In the genomic region with DNA sequence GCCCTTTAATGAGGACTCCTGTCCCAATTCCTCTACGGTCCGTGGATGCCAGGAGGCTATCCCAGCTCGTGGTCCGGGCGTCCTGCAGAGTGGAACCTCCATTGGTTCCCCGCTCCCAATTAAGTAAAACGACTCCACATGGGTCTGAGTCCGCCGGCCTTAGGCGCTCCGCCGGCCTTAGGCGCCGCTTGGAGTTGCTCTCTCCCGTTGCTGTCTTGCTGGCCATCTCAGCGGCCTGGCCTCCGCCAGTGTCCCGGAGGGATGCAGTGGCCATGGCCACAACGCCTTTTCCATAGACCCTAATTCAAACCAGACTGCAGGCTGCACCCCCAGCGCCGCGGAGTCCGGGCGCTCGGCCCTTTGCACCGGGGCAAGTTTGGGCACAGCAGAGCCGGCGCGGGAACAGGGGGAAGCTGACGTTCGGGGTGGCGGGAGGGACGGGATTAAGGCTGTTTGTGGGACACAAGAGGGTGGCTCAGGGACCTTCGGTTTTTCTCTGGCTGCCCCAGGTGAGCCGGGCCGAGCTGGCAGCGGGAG, we compare ENCODE assay signal across 8 mouse cellular contexts. TPM values are rescaled to one million over a fixed set of nuclear protein-coding genes. Genes with fewer than 3 reads are reported as not detected.
DNase-seq lines count a peak whose midpoint lies in the region; ATAC-seq and TF ChIP-seq lines count a peak whose summit lies in the region.

No protein-coding gene starts in this region.

- peaks cover 13% of the 10 kb centered on the region for H3K27me3 ChIP-seq in CH12.LX (replicated peaks)
- no peaks in the 10 kb centered on the region for H3K27me3 ChIP-seq in embryonic facial prominence, embryonic 13.5 days
- no peaks in the 10 kb centered on the region for H3K27me3 ChIP-seq in hindbrain, embryonic 10.5 days (ENCODE audit: insufficient read depth, poor library complexity, severe bottlenecking)

- no peaks in the 10 kb centered on the region for H3K36me3 ChIP-seq in CH12.LX (replicated peaks in 1 of 2; ENCODE audit: control insufficient read depth in 1 of 2, insufficient read depth in 1 of 2, low read length in 1 of 2)
- H3K36me3 ChIP-seq in embryonic facial prominence, embryonic 13.5 days, result no peaks in the 10 kb centered on the region
- H3K36me3 ChIP-seq in hindbrain, embryonic 10.5 days, result no peaks in the 10 kb centered on the region

- peak; percentile 11 to 67 for DNase-seq in heart, adult 18-20 months
- no peak for DNase-seq in heart, adult 8-10 months (ENCODE audit: low spot score)
- no peak for DNase-seq in CH12.LX (ENCODE audit: extremely low read depth)
- peak; percentile 82 for DNase-seq in hindbrain, embryonic 10.5 days (ENCODE audit: low spot score)
- no peak for DNase-seq in layer of hippocampus, postnatal 36 days
- DNase-seq in thymus, postnatal 10 days (ENCODE audit: low spot score in 2 of 2), result no peak

- no peak for TF ChIP-seq RAD21 in CH12.LX (IDR thresholded peaks at IDR 0.05; ENCODE audit: low read depth, low read length)

- no peak for TF ChIP-seq CTCF in CH12.LX (conservative IDR thresholded peaks at IDR 0.05 in 1 of 2, IDR thresholded peaks at IDR 0.05 in 1 of 2; ENCODE audit: low read depth in 2 of 2, low read length in 2 of 2)

- in situ Hi-C loops in CH12.LX (cut with MboI; ENCODE audit: low pct_ligation_motif_present, low pct_unique_long_range_greater_than_20kb, low sequenced_read_pairs), result loop anchor here (10.0 kb wide), 1 partner anchor 243 kb away; no protein-coding TSS in a partner anchor

- peak overlapping the region; percentile 21; the same call in 1 of the 2 replicates for H3K9ac ChIP-seq in CH12.LX (ENCODE audit: insufficient read depth, low read depth)
- H3K9ac ChIP-seq in embryonic facial prominence, embryonic 13.5 days, result peak overlapping the region; percentile 96

- peak overlapping the region; percentile 34 to 58 (median 51) for H3K4me3 ChIP-seq in CH12.LX (replicated peaks in 1 of 3; ENCODE audit: low read depth in 2 of 3, low read length in 2 of 3, poor library complexity in 1 of 3)
- H3K4me3 ChIP-seq in embryonic facial prominence, embryonic 13.5 days, result peak overlapping the region; percentile 94
- H3K4me3 ChIP-seq in hindbrain, embryonic 10.5 days, result peak overlapping the region; percentile 81

- H3K4me1 ChIP-seq in CH12.LX (ENCODE audit: control insufficient read depth in 1 of 2, insufficient read depth in 2 of 2), result peaks cover 0 to 10% of the 10 kb centered on the region in 2 experiments; a peak in 2 of 4 replicates
- H3K4me1 ChIP-seq in embryonic facial prominence, embryonic 13.5 days, result peaks cover 40% of the 10 kb centered on the region
- peaks cover 29% of the 10 kb centered on the region for H3K4me1 ChIP-seq in hindbrain, embryonic 10.5 days (replicated peaks)

- under 1% methylated on average over 37 of the region's 37 CpGs for WGBS in embryonic facial prominence, embryonic 13.5 days
- WGBS in hindbrain, embryonic 10.5 days, result under 1% methylated on average over 37 of the region's 37 CpGs

- no peak for TF ChIP-seq EP300 in CH12.LX (IDR thresholded peaks at IDR 0.05; ENCODE audit: low read length)

- no peaks in the 10 kb centered on the region for H3K79me2 ChIP-seq in CH12.LX (replicated peaks; ENCODE audit: control insufficient read depth, extremely low read depth, insufficient read depth, poor library complexity, severe bottlenecking)

- peaks cover 4% of the 10 kb centered on the region for H3K9me3 ChIP-seq in CH12.LX (replicated peaks; ENCODE audit: low read length)
- no peaks in the 10 kb centered on the region for H3K9me3 ChIP-seq in embryonic facial prominence, embryonic 13.5 days
- H3K9me3 ChIP-seq in hindbrain, embryonic 10.5 days, result no peaks in the 10 kb centered on the region

- no peak overlapping the region for H3K27ac ChIP-seq in CH12.LX (ENCODE audit: insufficient read depth, low read depth)
- peak overlapping the region; percentile 95 for H3K27ac ChIP-seq in embryonic facial prominence, embryonic 13.5 days
- H3K27ac ChIP-seq in hindbrain, embryonic 10.5 days, result peak overlapping the region; percentile 92

- H3K4me2 ChIP-seq in CH12.LX (ENCODE audit: insufficient read depth, low read depth, poor library complexity, severe bottlenecking), result peak overlapping the region; percentile 53
- H3K4me2 ChIP-seq in embryonic facial prominence, embryonic 13.5 days, result peak overlapping the region; percentile 81

- dilution Hi-C loops in CH12.LX (cut with MboI; ENCODE audit: extremely low pct_ligation_motif_present, extremely low pct_unique_long_range_greater_than_20kb, low sequenced_read_pairs), result no loop called here

- no peak for TF ChIP-seq POLR2A in CH12.LX (IDR thresholded peaks at IDR 0.05; ENCODE audit: low read depth, low read length)

- no peak; the same call in none of the 2 replicates for ATAC-seq in embryonic facial prominence, embryonic 13.5 days (ENCODE audit: insufficient number of reproducible peaks, insufficient read depth, low FRiP score, low TSS enrichment, low read depth)
- ATAC-seq in megakaryocyte, adult 5-6 weeks (ENCODE audit: poor library complexity, severe bottlenecking), result peak; percentile 30; the same call in 1 of the 2 replicates

TF ChIP-seq in CH12.LX, 34 proteins besides CTCF, POLR2A, EP300 and RAD21:
- TF ChIP-seq MXI1 (IDR thresholded peaks at IDR 0.05; ENCODE audit: low read depth, low read length) (peak; percentile 9; the same call in 1 of the 2 replicates), SIN3A (IDR thresholded peaks at IDR 0.05; ENCODE audit: low read length) (0 out of 2 replicates have a peak, but pooled peaks have one; percentile 8), KAT2A (IDR thresholded peaks at IDR 0.05; ENCODE audit: insufficient replicate concordance, low read length) (no peak), MAFK (IDR thresholded peaks at IDR 0.05; ENCODE audit: insufficient replicate concordance, low read length) (no peak), USF2 (conservative IDR thresholded peaks at IDR 0.05; ENCODE audit: low read depth, low read length) (no peak)

RNA-seq across cellular contexts. Expression of gene Sdc1, which starts 0.8 kb away (rescaled TPM):
- 1 to 10 TPM; 5.2 to 6.6 TPM for total RNA-seq in heart, adult 18-20 months (2021)
- 1 to 10 TPM; 5.8 to 8.6 (median 7.3) TPM for total RNA-seq in heart, adult 8-10 months (2022)
- total RNA-seq in CH12.LX (2012; rRNA removed), result 5.3 and 8.1 TPM in 2 replicates
- 2.6 and 3.0 TPM in 2 replicates for total RNA-seq in CH12.LX (2014; rRNA removed)
- 1.7 and 2.1 TPM in 2 replicates for polyA plus RNA-seq in CH12.LX (2012; ENCODE audit: insufficient read length, low read depth)
- 208 TPM in 2 replicates for polyA plus RNA-seq in embryonic facial prominence, embryonic 13.5 days (2015; fragmentation: Nextera tagmentation; extraction: Ambion mirVana)
- 92.2 and 117 TPM in 2 replicates for polyA plus RNA-seq in hindbrain, embryonic 10.5 days (2016; fragmentation: Nextera tagmentation; extraction: Ambion mirVana)
- total RNA-seq in megakaryocyte, adult 5-6 weeks (2015), result 0.55 and 0.83 TPM in 2 replicates
- total RNA-seq in megakaryocyte, adult 5-6 weeks (2017), result 0.77 and 1.2 TPM in 2 replicates
- 1 to 10 TPM in 1 of 2 experiments, under 1 TPM in 1; 0.52 to 1.4 TPM for total RNA-seq in layer of hippocampus, postnatal 36 days (2021)

Comparison
In these comparisons a context has a peak if more than half of its experiments do, and no peak if none do; other contexts are left out.
1. DNase-seq: peak in heart, adult 18-20 months (2 of 2) and hindbrain, embryonic 10.5 days (single experiment); none in heart, adult 8-10 months (single experiment), CH12.LX (single experiment), layer of hippocampus, postnatal 36 days (0 of 2) and thymus, postnatal 10 days (0 of 2).
2. Peak in every context shown above with its lines, with median percentiles within 50 percentile points of each other: H3K4me3 ChIP-seq.